10 mouse cellular contexts compared by ENCODE assay signal in genomic region chr13:97550880-97551279, GRCm38 (mm10).
"Had no signal": no experiment of that assay in that cellular context is flagged by ENCODE, and none has a peak within 500 bp of the region (broad histone marks: within the 10 kb centered on the region; RNA-seq: fewer than 3 reads in every experiment).

No protein-coding gene starts in this region.

- H3K9me3 ChIP-seq: limb, embryonic 12.5 days; liver, embryonic 13.5 days; lung, embryonic 15.5 days had no signal

- ATAC-seq: liver, postnatal 0 days; midbrain, embryonic 13.5 days had no signal

- H3K36me3 ChIP-seq: limb, embryonic 12.5 days; liver, embryonic 13.5 days; lung, embryonic 15.5 days; midbrain, embryonic 13.5 days had no signal

- H3K27me3 ChIP-seq: limb, embryonic 12.5 days; liver, embryonic 13.5 days; lung, embryonic 15.5 days; midbrain, embryonic 13.5 days had no signal

- H3K27ac ChIP-seq: limb, embryonic 12.5 days; liver, embryonic 13.5 days; lung, embryonic 15.5 days; midbrain, embryonic 13.5 days had no signal

- H3K4me3 ChIP-seq: limb, embryonic 12.5 days; liver, embryonic 13.5 days; lung, embryonic 15.5 days; midbrain, embryonic 13.5 days had no signal

- DNase-seq: kidney, postnatal 10 days; kidney, postnatal 4 days; liver; liver, embryonic 13.5 days; liver, postnatal 0 days; lung, postnatal 14 days; thymus, postnatal 36 days had no signal
